Mouse (Mus musculus) myocyte (in vitro differentiated cells): Measurements from ENCODE around the gene Lmbr1. TPM values are rescaled to one million over a fixed set of nuclear protein-coding genes. Genes with fewer than 3 reads are reported as not detected.

Experiments
- H3K27me3 ChIP-seq: one replicate; pipeline ENCODE4 v1.6.1; 2011; ENCODE audit not compliant: control insufficient read depth, insufficient read depth, insufficient read length
- H3K36me3 ChIP-seq: one replicate; pipeline ENCODE4 v1.6.1; 2011; ENCODE audit not compliant: control insufficient read depth, insufficient read depth
- H3K4me2 ChIP-seq: one replicate; pipeline ENCODE4 v1.6.1; 2011; ENCODE audit warnings: low read depth, control low read depth
- H3K4me3 ChIP-seq: one replicate; pipeline ENCODE4 v1.5.1; 2011; ENCODE audit warnings: mild to moderate bottlenecking, control low read depth, moderate library complexity
- H3K79me2 ChIP-seq: one replicate; pipeline ENCODE4 v1.6.1; 2011; ENCODE audit not compliant: control insufficient read depth, insufficient read depth
- H3ac ChIP-seq: one replicate; pipeline ENCODE4 v1.6.1; 2011; ENCODE audit not compliant: control insufficient read depth, insufficient read length
- CEBPB ChIP-seq: IDR thresholded peaks from 2 replicates; pipeline ENCODE4 v1.6.1; 2011; ENCODE audit warnings: mild to moderate bottlenecking, moderate library complexity; ENCODE audit not compliant: poor library complexity, insufficient read depth, severe bottlenecking
- E2F4 ChIP-seq: IDR thresholded peaks from one replicate; pipeline ENCODE4 v1.6.1; 2011; ENCODE audit warnings: mild to moderate bottlenecking, control low read depth, moderate library complexity; ENCODE audit not compliant: insufficient read depth
- MAX ChIP-seq: IDR thresholded peaks from one replicate; pipeline ENCODE4 v1.6.1; 2011; ENCODE audit warnings: low read depth, mild to moderate bottlenecking, control low read depth
- MYOD1 ChIP-seq, 3 experiments: IDR thresholded peaks; one replicate each; pipeline ENCODE4 v1.6.1; 2011; ENCODE audit warnings: control low read depth in 2 of 3, low read depth in 2 of 3, mild to moderate bottlenecking in 2 of 3, moderate library complexity in 1 of 3; ENCODE audit not compliant: insufficient read length in 2 of 3, control insufficient read depth in 1 of 3
- MYOG ChIP-seq, 3 experiments: IDR thresholded peaks; one replicate each; pipeline ENCODE4 v1.6.1; 2011; ENCODE audit warnings: control low read depth in 2 of 3, low read depth in 2 of 3, mild to moderate bottlenecking in 2 of 3; ENCODE audit not compliant: insufficient read length in 2 of 3, control insufficient read depth in 1 of 3, insufficient read depth in 1 of 3
- POLR2A ChIP-seq: IDR thresholded peaks from one replicate; pipeline ENCODE4 v1.6.1; 2011; ENCODE audit warnings: low read depth, mild to moderate bottlenecking, control low read depth, moderate library complexity; ENCODE audit not compliant: insufficient read length
- POLR2AphosphoS2 ChIP-seq: IDR thresholded peaks from one replicate; pipeline ENCODE4 v1.6.1; 2011; ENCODE audit warnings: low read depth, control low read depth; ENCODE audit not compliant: insufficient read length
- REST ChIP-seq: IDR thresholded peaks from one replicate; pipeline ENCODE4 v1.6.1; 2011; ENCODE audit warnings: mild to moderate bottlenecking, control low read depth, moderate library complexity; ENCODE audit not compliant: insufficient read depth, insufficient read length
- SRF ChIP-seq: IDR thresholded peaks from one replicate; pipeline ENCODE4 v1.6.1; 2011; ENCODE audit warnings: low read depth; ENCODE audit not compliant: control insufficient read depth, insufficient read length
- TCF12 ChIP-seq: IDR thresholded peaks from one replicate; pipeline ENCODE4 v1.6.1; 2011; ENCODE audit warnings: mild to moderate bottlenecking, control low read depth; ENCODE audit not compliant: poor library complexity, insufficient read depth, severe bottlenecking
- TCF3 ChIP-seq: IDR thresholded peaks from one replicate; pipeline ENCODE4 v1.6.1; 2011; ENCODE audit warnings: low read depth, control low read depth; ENCODE audit not compliant: insufficient read length
- USF1 ChIP-seq: IDR thresholded peaks from one replicate; pipeline ENCODE4 v1.6.1; 2011; ENCODE audit warnings: low read depth, mild to moderate bottlenecking, control low read depth, moderate library complexity
- polyA plus RNA-seq: library from polyadenylated mRNA; unstranded; fragments of >200 nt; fragmentation: generic; extraction: Trizol; gene quantifications from one replicate; pipeline ENCODE4 v1.2.1, GENCODE M21; 2012; ENCODE audit warnings: missing spikeins

The Lmbr1 gene
- polyA plus RNA-seq, 1 experiment: 2.9 TPM

GRCm38 (mm10) chr5:29211980-29212555, 166.1 kb downstream of the Lmbr1 start:
- H3K79me2 ChIP-seq: no peaks in the 10 kb centered on the region
- no peak for TF ChIP-seq SRF
- TF ChIP-seq USF1: no peak
- TF ChIP-seq MYOG (IDR thresholded peaks at IDR 0.05; ENCODE audit: control insufficient read depth in 1 of 3, insufficient read depth in 1 of 3, insufficient read length in 2 of 3, low read depth in 2 of 3): no peak
- TF ChIP-seq POLR2A: no peak
- TF ChIP-seq MAX: no peak
- no peak for TF ChIP-seq MYOD1 (IDR thresholded peaks at IDR 0.05; ENCODE audit: control insufficient read depth in 1 of 3, insufficient read length in 2 of 3, low read depth in 2 of 3)
- no peak for TF ChIP-seq REST
- TF ChIP-seq TCF12: no peak
- no peak for TF ChIP-seq POLR2AphosphoS2
- no peak for TF ChIP-seq CEBPB
- TF ChIP-seq E2F4: no peak
- TF ChIP-seq TCF3: no peak

DNA sequence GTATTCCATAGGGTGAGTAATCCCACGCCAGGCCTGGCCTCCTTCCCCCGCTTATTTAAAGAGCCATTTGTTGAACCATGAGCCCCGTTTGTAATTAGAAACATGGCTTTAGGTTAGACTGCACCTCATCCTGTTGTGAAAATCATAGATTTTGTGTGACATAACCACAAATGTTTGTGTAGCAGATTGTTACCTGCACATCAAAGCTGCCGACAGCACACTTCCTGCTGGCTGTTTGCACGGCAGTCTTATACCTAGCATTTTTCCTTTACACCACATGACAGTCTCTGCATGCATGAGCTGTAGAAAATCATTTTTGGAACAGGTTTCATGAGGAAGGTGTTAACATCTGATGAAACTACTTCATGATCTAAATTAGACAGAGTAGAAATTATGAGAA, 172.5 kb downstream of the Lmbr1 start:
- Histone ChIP-seq H3K27me3 (no peaks in the 10 kb centered on the region), H3K79me2 (no peaks in the 10 kb centered on the region), H3K36me3 (no peaks in the 10 kb centered on the region), H3K4me3 (no peak overlapping the region), H3K4me2 (no peak overlapping the region), H3ac (no peak overlapping the region)
- no peak for TF ChIP-seq SRF
- no peak for TF ChIP-seq POLR2AphosphoS2
- no peak for TF ChIP-seq TCF3
- TF ChIP-seq POLR2A: no peak
- no peak for TF ChIP-seq TCF12
- no peak for TF ChIP-seq E2F4
- TF ChIP-seq MYOG (IDR thresholded peaks at IDR 0.05; ENCODE audit: control insufficient read depth in 1 of 3, insufficient read depth in 1 of 3, insufficient read length in 2 of 3, low read depth in 2 of 3): no peak
- TF ChIP-seq CEBPB: no peak
- TF ChIP-seq REST: no peak
- no peak for TF ChIP-seq MYOD1 (IDR thresholded peaks at IDR 0.05; ENCODE audit: control insufficient read depth in 1 of 3, insufficient read length in 2 of 3, low read depth in 2 of 3)

More at GRCm38 (mm10) chr5:29211980-29212555, 166.1 kb downstream of the Lmbr1 start:
- H3K27me3 ChIP-seq: no peaks in the 10 kb centered on the region
- no peak overlapping the region for H3K4me3 ChIP-seq
- no peaks in the 10 kb centered on the region for H3K36me3 ChIP-seq
- H3K4me2 ChIP-seq: no peak overlapping the region
- no peak overlapping the region for H3ac ChIP-seq

DNA sequence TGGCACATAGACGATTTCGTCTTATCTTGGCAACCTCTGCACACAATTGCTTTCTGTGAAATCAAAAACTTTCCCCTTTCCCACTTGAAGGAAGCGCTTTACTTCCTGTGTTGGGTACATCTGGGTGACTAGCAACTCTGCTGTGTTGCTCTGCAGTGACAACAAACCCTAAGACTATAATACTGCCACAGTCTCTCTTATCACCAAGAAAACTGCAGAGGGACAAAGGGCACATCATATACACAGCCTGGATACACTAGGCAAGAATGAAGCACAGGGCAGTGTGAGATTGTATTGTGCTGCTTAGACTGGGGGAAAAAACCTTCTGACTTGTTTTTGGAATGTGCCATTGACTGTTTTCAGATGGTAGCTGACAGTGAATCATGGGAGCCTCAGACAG, 178.3 kb downstream of the Lmbr1 start:
- H3K27me3 ChIP-seq: no peaks in the 10 kb centered on the region
- H3K79me2 ChIP-seq: no peaks in the 10 kb centered on the region
- no peak overlapping the region for H3ac ChIP-seq
- H3K4me3 ChIP-seq: no peak overlapping the region
- no peak for TF ChIP-seq POLR2A
- no peak for TF ChIP-seq REST
- TF ChIP-seq MAX: no peak
- TF ChIP-seq MYOG (IDR thresholded peaks at IDR 0.05; ENCODE audit: control insufficient read depth in 1 of 3, insufficient read depth in 1 of 3, insufficient read length in 2 of 3, low read depth in 2 of 3): no peak
- H3K4me2 ChIP-seq: no peak overlapping the region
- no peaks in the 10 kb centered on the region for H3K36me3 ChIP-seq

DNA sequence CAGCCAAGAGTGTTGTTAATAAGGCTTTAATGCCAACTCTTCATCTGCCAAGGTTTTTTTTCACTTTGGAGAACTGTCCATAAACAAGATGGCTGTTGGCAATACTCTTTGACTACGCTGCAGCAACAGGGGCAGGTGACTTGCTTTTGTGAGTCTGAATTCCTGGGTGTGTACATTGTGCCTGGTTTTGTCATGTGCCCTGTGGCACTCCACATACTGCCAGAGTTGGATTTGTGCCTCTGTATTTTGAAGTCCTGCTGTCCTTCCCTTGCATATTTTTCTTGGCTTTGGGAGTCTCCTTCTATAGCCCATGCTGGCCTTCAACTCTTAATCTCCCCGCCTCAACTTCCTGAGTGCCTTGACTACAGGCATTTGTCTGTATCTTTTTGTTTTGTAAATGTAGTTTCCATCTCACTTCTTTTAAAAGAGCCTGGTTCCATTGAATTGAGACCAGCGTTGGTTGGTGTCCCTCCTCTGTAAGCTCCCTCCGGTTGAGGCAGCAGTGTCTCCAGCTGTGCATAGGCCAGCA, 179.2 kb downstream of the Lmbr1 start:
- no peak overlapping the region for H3K4me2 ChIP-seq
- H3ac ChIP-seq: no peak overlapping the region
- H3K36me3 ChIP-seq: no peaks in the 10 kb centered on the region
- H3K79me2 ChIP-seq: no peaks in the 10 kb centered on the region
- TF ChIP-seq E2F4 (no peak), REST (no peak), POLR2AphosphoS2 (no peak), MYOD1 (IDR thresholded peaks at IDR 0.05; ENCODE audit: control insufficient read depth in 1 of 3, insufficient read length in 2 of 3, low read depth in 2 of 3) (no peak), POLR2A (no peak), TCF3 (no peak), CEBPB (no peak), USF1 (no peak), TCF12 (no peak), MYOG (IDR thresholded peaks at IDR 0.05; ENCODE audit: control insufficient read depth in 1 of 3, insufficient read depth in 1 of 3, insufficient read length in 2 of 3, low read depth in 2 of 3) (no peak), SRF (no peak), MAX (no peak)
- no peak overlapping the region for H3K4me3 ChIP-seq
- H3K27me3 ChIP-seq: no peaks in the 10 kb centered on the region

GRCm38 (mm10) chr5:29197187-29197586, 181.0 kb downstream of the Lmbr1 start:
- Histone ChIP-seq H3K79me2 (no peaks in the 10 kb centered on the region), H3K4me2 (no peak overlapping the region), H3K4me3 (no peak overlapping the region), H3K27me3 (no peaks in the 10 kb centered on the region), H3K36me3 (no peaks in the 10 kb centered on the region), H3ac (no peak overlapping the region)
- TF ChIP-seq REST (no peak), POLR2A (no peak), POLR2AphosphoS2 (no peak), TCF12 (no peak), MAX (no peak), E2F4 (no peak), MYOD1 (IDR thresholded peaks at IDR 0.05; ENCODE audit: control insufficient read depth in 1 of 3, insufficient read length in 2 of 3, low read depth in 2 of 3) (no peak), CEBPB (no peak), TCF3 (no peak)
